Mouse (Mus musculus) kidney, adult 2 months (tissue): Measurements from ENCODE around the gene Mybl2.

Experiments used
- CTCF ChIP-seq: fragments of 200-500 bp; conservative IDR thresholded peaks from 2 replicates; pipeline ENCODE4 v1.5.1; 2011; ENCODE audit warnings: low read depth, mild to moderate bottlenecking, control low read depth, low read length, moderate library complexity, mixed read lengths; ENCODE audit not compliant: insufficient read depth, insufficient read length
- POLR2A ChIP-seq: fragments of 200-500 bp; IDR thresholded peaks from one replicate; pipeline ENCODE4 v1.6.1; 2011; ENCODE audit warnings: low read depth, low read length, control low read depth

- TF ChIP-seq CTCF = no peak
- TF ChIP-seq POLR2A = no peak
Measured at GRCm38 (mm10) chr2:163086561-163086960, 32.1 kb downstream of the Mybl2 start.
